8 mouse cellular contexts compared by ENCODE assay signal in the genomic region with DNA sequence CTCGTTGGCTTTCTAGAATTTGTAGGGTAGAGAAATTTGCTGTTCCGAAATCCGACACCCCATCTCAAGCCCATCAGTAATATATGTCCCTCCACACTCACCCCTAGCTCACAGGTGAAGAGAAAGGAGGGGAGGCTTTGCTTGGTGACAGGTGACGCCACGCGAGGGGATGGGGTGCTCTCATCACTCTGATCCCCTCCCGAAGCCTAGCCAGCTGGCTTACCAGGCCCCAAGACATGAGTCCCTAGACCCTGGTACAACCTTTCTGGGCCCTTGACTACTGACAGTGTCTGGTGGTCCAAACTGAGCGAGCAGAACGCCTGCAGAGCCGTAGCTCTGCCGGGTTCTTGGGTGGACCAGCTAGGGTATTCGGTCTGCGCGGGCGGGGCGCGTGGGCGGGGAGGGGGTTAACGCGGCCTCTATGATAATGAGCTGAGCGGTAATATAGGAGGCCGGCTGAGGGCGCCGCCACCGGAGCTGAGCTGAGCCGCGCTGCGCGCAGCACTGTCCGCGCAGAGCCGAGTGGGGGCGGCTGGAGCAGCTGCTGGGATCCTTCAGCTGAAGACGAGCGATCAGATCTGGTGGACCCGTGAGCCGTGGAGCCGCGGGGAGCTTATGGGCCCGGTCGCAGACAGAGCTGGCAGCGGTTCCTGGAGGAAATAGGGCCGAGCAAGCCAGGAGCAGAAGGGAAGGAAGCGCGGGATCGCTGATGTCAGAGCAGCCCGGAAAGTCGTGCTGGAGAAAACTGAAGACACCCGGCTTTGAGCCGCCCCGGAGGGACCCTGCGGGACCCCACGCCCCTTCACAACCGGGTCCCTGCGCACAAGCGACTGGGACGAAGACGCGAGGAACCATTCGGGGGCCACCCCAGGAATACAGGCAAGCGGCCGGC. TPM values are rescaled to one million over a fixed set of nuclear protein-coding genes. Genes with fewer than 3 reads are reported as not detected.
DNase-seq lines count a peak whose midpoint lies in the region; ATAC-seq and TF ChIP-seq lines count a peak whose summit lies in the region.

No protein-coding gene starts in this region.

- no peak for TF ChIP-seq EP300 in heart, adult 2 months (IDR thresholded peaks at IDR 0.05; ENCODE audit: insufficient read depth, low read depth, low read length)

- peak; percentile 90 for TF ChIP-seq POLR2A in heart, adult 2 months (IDR thresholded peaks at IDR 0.05; ENCODE audit: insufficient read depth, low read depth, low read length)

- H3K79me2 ChIP-seq in heart, adult 2 months (replicated peaks; ENCODE audit: control insufficient read depth, insufficient read depth, low read length), result 0 out of 2 replicates have a peak, but pooled peaks cover 2% of the 10 kb centered on the region

- whole genome bisulfite sequencing in embryonic facial prominence, embryonic 14.5 days, result under 1% methylated on average over 49 of the region's 62 CpGs
- WGBS in heart, adult 2 months, result 1% methylated on average over 62 of the region's 62 CpGs
- WGBS in limb, embryonic 12.5 days, result 1% methylated on average over 62 of the region's 62 CpGs
- under 1% methylated on average over 62 of the region's 62 CpGs for WGBS in midbrain, embryonic 13.5 days

- H3K9ac ChIP-seq in embryonic facial prominence, embryonic 14.5 days (ENCODE audit: low read depth, low read length), result peak overlapping the region; percentile 72
- H3K9ac ChIP-seq in heart, adult 2 months (ENCODE audit: low read depth, low read length), result peak overlapping the region; percentile 94
- H3K9ac ChIP-seq in limb, embryonic 12.5 days (replicated peaks), result peak overlapping the region; percentile 71
- peak overlapping the region; percentile 93 for H3K9ac ChIP-seq in midbrain, embryonic 13.5 days (replicated peaks)

- no peaks in the 10 kb centered on the region for H3K9me3 ChIP-seq in embryonic facial prominence, embryonic 14.5 days (ENCODE audit: control insufficient read depth, low read length)
- H3K9me3 ChIP-seq in limb, embryonic 12.5 days, result no peaks in the 10 kb centered on the region
- no peaks in the 10 kb centered on the region for H3K9me3 ChIP-seq in midbrain, embryonic 13.5 days

- H3K4me3 ChIP-seq in embryonic facial prominence, embryonic 14.5 days (ENCODE audit: low read depth, low read length), result peak overlapping the region; percentile 74
- peak overlapping the region; percentile 79 for H3K4me3 ChIP-seq in heart, adult 2 months
- H3K4me3 ChIP-seq in limb, embryonic 12.5 days (replicated peaks), result peak overlapping the region; percentile 73
- peak overlapping the region; percentile 83 for H3K4me3 ChIP-seq in midbrain, embryonic 13.5 days (replicated peaks)

- intact Hi-C loops in heart, adult 2 months (cut with DNase I), result loop anchor here (1.0 to 10.0 kb wide), 6 partner anchors 33 to 335 kb away; no protein-coding TSS in a partner anchor

- H3K4me1 ChIP-seq in embryonic facial prominence, embryonic 14.5 days (ENCODE audit: control insufficient read depth, insufficient read depth, low read length), result peaks cover 15% of the 10 kb centered on the region
- peaks cover 13% of the 10 kb centered on the region for H3K4me1 ChIP-seq in heart, adult 2 months (ENCODE audit: control insufficient read depth, insufficient read depth, low read length)
- peaks cover 22% of the 10 kb centered on the region; the same call in 1 of the 2 replicates for H3K4me1 ChIP-seq in limb, embryonic 12.5 days (replicated peaks)
- peaks cover 48% of the 10 kb centered on the region for H3K4me1 ChIP-seq in midbrain, embryonic 13.5 days (replicated peaks)

- H3K27me3 ChIP-seq in embryonic facial prominence, embryonic 14.5 days (replicated peaks; ENCODE audit: control insufficient read depth, insufficient read depth, low read length), result no peaks in the 10 kb centered on the region
- H3K27me3 ChIP-seq in heart, adult 2 months (ENCODE audit: control insufficient read depth, insufficient read depth, low read length), result no peaks in the 10 kb centered on the region
- H3K27me3 ChIP-seq in limb, embryonic 12.5 days, result peaks cover 31% of the 10 kb centered on the region
- no peaks in the 10 kb centered on the region for H3K27me3 ChIP-seq in midbrain, embryonic 13.5 days

- peak; percentile 95 for DNase-seq in brain, adult 2 months (ENCODE audit: low read depth, low spot score)
- peak; percentile 93 for DNase-seq in embryonic facial prominence, embryonic 14.5 days (ENCODE audit: low spot score)
- DNase-seq in heart, adult 2 months, result peak; percentile 91 to 92
- peak; percentile 83 to 89 for DNase-seq in kidney, adult 8-10 months
- DNase-seq in spleen, postnatal 10 days (ENCODE audit: low spot score in 2 of 2), result peak; percentile 56 to 74

- H3K4me2 ChIP-seq in embryonic facial prominence, embryonic 14.5 days (ENCODE audit: low read depth, low read length), result peak overlapping the region; percentile 97
- peak overlapping the region; percentile 98 for H3K4me2 ChIP-seq in limb, embryonic 12.5 days
- H3K4me2 ChIP-seq in midbrain, embryonic 13.5 days (replicated peaks), result peak overlapping the region; percentile 67

- H3K27ac ChIP-seq in embryonic facial prominence, embryonic 14.5 days (replicated peaks; ENCODE audit: low read depth, low read length), result peak overlapping the region; percentile 83
- peak overlapping the region; percentile 98 for H3K27ac ChIP-seq in heart, adult 2 months
- H3K27ac ChIP-seq in limb, embryonic 12.5 days, result peak overlapping the region; percentile 56; the same call in 1 of the 2 replicates
- peak overlapping the region; percentile 93 for H3K27ac ChIP-seq in midbrain, embryonic 13.5 days

- TF ChIP-seq CTCF in heart, adult 2 months (IDR thresholded peaks at IDR 0.05), result peak; percentile 68

- no peaks in the 10 kb centered on the region for H3K36me3 ChIP-seq in embryonic facial prominence, embryonic 14.5 days (ENCODE audit: control insufficient read depth, insufficient read depth, low read length)
- peaks cover 3% of the 10 kb centered on the region; the same call in 1 of the 2 replicates for H3K36me3 ChIP-seq in heart, adult 2 months (ENCODE audit: control insufficient read depth, insufficient read depth, low read length)
- no peaks in the 10 kb centered on the region for H3K36me3 ChIP-seq in limb, embryonic 12.5 days
- H3K36me3 ChIP-seq in midbrain, embryonic 13.5 days, result no peaks in the 10 kb centered on the region

- peak; percentile 94 for ATAC-seq in embryonic facial prominence, embryonic 14.5 days (ENCODE audit: low read depth)
- ATAC-seq in limb, embryonic 12.5 days (ENCODE audit: insufficient number of reproducible peaks, insufficient read depth, low FRiP score, low TSS enrichment, low read depth), result peak; percentile 85
- peak; percentile 94 for ATAC-seq in midbrain, embryonic 13.5 days
- ATAC-seq in inflammation-experienced regulatory T-cells, adult 6 months, result no peak

RNA-seq across cellular contexts. Expression of gene Plxna2, which starts 1.6 kb away (rescaled TPM):
- 12.8 and 14.8 TPM in 2 replicates for polyA plus RNA-seq in embryonic facial prominence, embryonic 14.5 days (2014; fragmentation: Nextera tagmentation; extraction: Ambion mirVana)
- total RNA-seq in heart, adult 2 months (2021), result 10 to 100 TPM; 22.6 to 30.6 TPM
- 9.8 and 16.7 TPM in 2 replicates for polyA plus RNA-seq in heart, adult 2 months (2012; rRNA removed)
- 4.3 and 5.5 TPM in 2 replicates for polyA plus RNA-seq in limb, embryonic 12.5 days (2016; fragmentation: Nextera tagmentation; extraction: Ambion mirVana)
- polyA plus RNA-seq in midbrain, embryonic 13.5 days (2015; fragmentation: Nextera tagmentation; extraction: Ambion mirVana), result 20.4 and 23.3 TPM in 2 replicates
- under 1 TPM in 1 of 3 experiments, not detected in 2; 0.15 TPM for polyA plus RNA-seq in inflammation-experienced regulatory T-cells, adult 6 months (2017; shearing (Covaris generic))
